Mouse (Mus musculus): ENCODE data around the gene Neurog3. TPM values are rescaled to one million over a fixed set of nuclear protein-coding genes. Genes with fewer than 3 reads are reported as not detected.

Neurog3 gene
- total and polyA plus RNA-seq, 3 experiments, result not detected

DNA sequence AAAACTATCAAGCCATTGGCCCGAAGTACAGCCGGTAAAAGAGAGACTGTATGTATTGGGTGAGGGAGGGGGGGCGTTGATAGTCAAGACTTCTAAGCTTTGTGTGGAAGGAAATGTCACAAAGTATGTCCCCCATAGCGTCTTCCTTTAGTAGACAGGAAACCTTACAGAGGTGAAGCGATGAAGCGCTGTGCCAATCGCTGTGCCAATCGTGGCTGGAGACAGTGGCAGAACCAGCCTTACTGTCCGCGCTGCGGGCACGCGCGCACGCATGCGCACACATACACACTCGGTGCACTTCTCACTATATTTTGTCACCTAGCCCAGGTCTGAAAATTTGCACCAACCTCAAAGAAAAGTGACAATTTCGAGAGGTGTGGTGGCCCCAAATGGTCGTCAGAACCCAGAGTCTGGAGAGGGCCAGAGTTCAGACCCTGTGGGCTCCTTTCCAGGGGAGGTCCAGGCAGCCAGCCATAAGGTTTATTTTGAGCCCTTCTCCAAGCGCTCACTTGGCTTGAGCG lies 5.1 kb upstream of the Neurog3 start:
- H3K4me3 ChIP-seq, result no peak overlapping the region
- no peak for DNase-seq
- no peaks in the 10 kb centered on the region for H3K36me3 ChIP-seq (ENCODE audit: control insufficient read depth, insufficient read depth, low read length)
- TF ChIP-seq EP300 (IDR thresholded peaks at IDR 0.05; ENCODE audit: insufficient read depth, low read depth, low read length) (no peak), POLR2A (IDR thresholded peaks at IDR 0.05; ENCODE audit: insufficient read depth, low read depth, low read length) (no peak)
- 37% methylated on average over 21 of the region's 21 CpGs for WGBS
- no peak overlapping the region for H3K9ac ChIP-seq (ENCODE audit: low read depth, low read length)
- no peaks in the 10 kb centered on the region for H3K4me1 ChIP-seq (ENCODE audit: control insufficient read depth, insufficient read depth, low read length)
- no peak overlapping the region for H3K27ac ChIP-seq
- peaks cover 3% of the 10 kb centered on the region; the same call in 1 of the 2 replicates for H3K27me3 ChIP-seq (ENCODE audit: control insufficient read depth, insufficient read depth, low read length)
- H3K79me2 ChIP-seq (replicated peaks; ENCODE audit: control insufficient read depth, insufficient read depth, low read length), result no peaks in the 10 kb centered on the region
- intact Hi-C loops (cut with DNase I), result no loop called here

- intact Hi-C loops (cut with DNase I), result no loop called here
- Histone ChIP-seq H3K27me3 (ENCODE audit: control insufficient read depth, insufficient read depth, low read length) (peaks cover 5% of the 10 kb centered on the region; the same call in 1 of the 2 replicates), H3K4me1 (ENCODE audit: control insufficient read depth, insufficient read depth, low read length) (no peaks in the 10 kb centered on the region), H3K79me2 (replicated peaks; ENCODE audit: control insufficient read depth, insufficient read depth, low read length) (no peaks in the 10 kb centered on the region), H3K27ac (no peak overlapping the region), H3K4me3 (no peak overlapping the region), H3K9ac (ENCODE audit: low read depth, low read length) (no peak overlapping the region), H3K36me3 (ENCODE audit: control insufficient read depth, insufficient read depth, low read length) (no peaks in the 10 kb centered on the region)
- no peak for TF ChIP-seq POLR2A (IDR thresholded peaks at IDR 0.05; ENCODE audit: insufficient read depth, low read depth, low read length)
- no peak for TF ChIP-seq EP300 (IDR thresholded peaks at IDR 0.05; ENCODE audit: insufficient read depth, low read depth, low read length)
- no peak for TF ChIP-seq CTCF (IDR thresholded peaks at IDR 0.05)
- DNase-seq, result no peak
- WGBS, result 3% methylated on average over 32 of the region's 32 CpGs
Measured at GRCm38 (mm10) chr10:62128316-62128951, 4.5 kb upstream of the Neurog3 start.

- intact Hi-C loops (cut with DNase I), result no loop called here
- Histone ChIP-seq H3K36me3 (ENCODE audit: control insufficient read depth, insufficient read depth, low read length) (no peaks in the 10 kb centered on the region), H3K4me3 (no peak overlapping the region), H3K9ac (ENCODE audit: low read depth, low read length) (no peak overlapping the region), H3K79me2 (replicated peaks; ENCODE audit: control insufficient read depth, insufficient read depth, low read length) (no peaks in the 10 kb centered on the region), H3K4me1 (ENCODE audit: control insufficient read depth, insufficient read depth, low read length) (no peaks in the 10 kb centered on the region), H3K27ac (no peak overlapping the region), H3K27me3 (ENCODE audit: control insufficient read depth, insufficient read depth, low read length) (peaks cover 11% of the 10 kb centered on the region; the same call in 1 of the 2 replicates)
- DNase-seq, result no peak
- no peak for TF ChIP-seq EP300 (IDR thresholded peaks at IDR 0.05; ENCODE audit: insufficient read depth, low read depth, low read length)
- no peak for TF ChIP-seq CTCF (IDR thresholded peaks at IDR 0.05)
- no peak for TF ChIP-seq POLR2A (IDR thresholded peaks at IDR 0.05; ENCODE audit: insufficient read depth, low read depth, low read length)
- 4% methylated on average over 8 of the region's 8 CpGs for WGBS
Measured at GRCm38 (mm10) chr10:62135696-62136470, 3.0 kb downstream of the Neurog3 start.

- Histone ChIP-seq H3K9ac (ENCODE audit: low read depth, low read length) (no peak overlapping the region), H3K27me3 (ENCODE audit: control insufficient read depth, insufficient read depth, low read length) (peaks cover 10% of the 10 kb centered on the region; the same call in 1 of the 2 replicates), H3K4me1 (ENCODE audit: control insufficient read depth, insufficient read depth, low read length) (no peaks in the 10 kb centered on the region), H3K4me3 (no peak overlapping the region), H3K36me3 (ENCODE audit: control insufficient read depth, insufficient read depth, low read length) (no peaks in the 10 kb centered on the region), H3K27ac (no peak overlapping the region), H3K79me2 (replicated peaks; ENCODE audit: control insufficient read depth, insufficient read depth, low read length) (no peaks in the 10 kb centered on the region)
- TF ChIP-seq CTCF (IDR thresholded peaks at IDR 0.05) (no peak), EP300 (IDR thresholded peaks at IDR 0.05; ENCODE audit: insufficient read depth, low read depth, low read length) (no peak), POLR2A (IDR thresholded peaks at IDR 0.05; ENCODE audit: insufficient read depth, low read depth, low read length) (no peak)
- intact Hi-C loops (cut with DNase I), result no loop called here
- 20% methylated on average over 4 of the region's 4 CpGs for WGBS
- no peak for DNase-seq
Measured at GRCm38 (mm10) chr10:62137150-62137549, 4.3 kb downstream of the Neurog3 start.

- no peak for TF ChIP-seq POLR2A (IDR thresholded peaks at IDR 0.05; ENCODE audit: insufficient read depth, low read depth, low read length)
- DNase-seq, result no peak
- Histone ChIP-seq H3K36me3 (ENCODE audit: control insufficient read depth, insufficient read depth, low read length) (no peaks in the 10 kb centered on the region), H3K79me2 (replicated peaks; ENCODE audit: control insufficient read depth, insufficient read depth, low read length) (no peaks in the 10 kb centered on the region), H3K4me1 (ENCODE audit: control insufficient read depth, insufficient read depth, low read length) (no peaks in the 10 kb centered on the region), H3K9ac (ENCODE audit: low read depth, low read length) (no peak overlapping the region), H3K4me3 (no peak overlapping the region), H3K27ac (no peak overlapping the region), H3K27me3 (ENCODE audit: control insufficient read depth, insufficient read depth, low read length) (peaks cover 6% of the 10 kb centered on the region; the same call in 1 of the 2 replicates)
- 12% methylated on average over 3 of the region's 3 CpGs for WGBS
- intact Hi-C loops (cut with DNase I), result no loop called here
Measured at GRCm38 (mm10) chr10:62138040-62138439, 5.2 kb downstream of the Neurog3 start.

GRCm38 (mm10) chr10:62143820-62144219 lies 10.9 kb downstream of the Neurog3 start, which contains the start of gene Fam241b:
TSS of gene Fam241b (minus strand) at chr10:62143920.
- 53% methylated on average over 8 of the region's 8 CpGs for WGBS
- H3K27ac ChIP-seq, result no peak within 1 kb of the TSS
- no peak within 1 kb of the TSS for H3K9ac ChIP-seq (ENCODE audit: low read depth, low read length)
- no peak for DNase-seq
- H3K27me3 ChIP-seq (ENCODE audit: control insufficient read depth, insufficient read depth, low read length), result no peaks in the 10 kb centered on the region
- H3K79me2 ChIP-seq (replicated peaks; ENCODE audit: control insufficient read depth, insufficient read depth, low read length), result no peaks in the 10 kb centered on the region
- no peaks in the 10 kb centered on the region for H3K4me1 ChIP-seq (ENCODE audit: control insufficient read depth, insufficient read depth, low read length)
- H3K36me3 ChIP-seq (ENCODE audit: control insufficient read depth, insufficient read depth, low read length), result no peaks in the 10 kb centered on the region
- intact Hi-C loops (cut with DNase I), result no loop called here
- TF ChIP-seq POLR2A (IDR thresholded peaks at IDR 0.05; ENCODE audit: insufficient read depth, low read depth, low read length), result no peak
- no peak for TF ChIP-seq CTCF (IDR thresholded peaks at IDR 0.05)
- TF ChIP-seq EP300 (IDR thresholded peaks at IDR 0.05; ENCODE audit: insufficient read depth, low read depth, low read length), result no peak
- no peak within 1 kb of the TSS for H3K4me3 ChIP-seq
